Mouse (Mus musculus) forebrain, embryonic 14.5 days (tissue): ENCODE results near the gene Casp3. TPM values are rescaled to one million over a fixed set of nuclear protein-coding genes. Genes with fewer than 3 reads are reported as not detected.

Source experiments
- ATAC-seq: fragments of 200-750 bp; cut with Nextera tagmentation; 2 replicates; pipeline ENCODE4 v1.8.0; 2017; ENCODE audit warnings: mild to moderate bottlenecking, moderate library complexity
- DNase-seq: peaks from one replicate; pipeline ENCODE4 v3.0.0-alpha.2; 2015; ENCODE audit warnings: low spot score
- H3K27ac ChIP-seq: fragments of 300-500 bp; sonication (generic); 2 replicates; pipeline ENCODE4 v1.5.1; 2014; ENCODE audit warnings: low read depth, mild to moderate bottlenecking, control low read depth, low read length, moderate library complexity
- H3K27me3 ChIP-seq: fragments of 300-500 bp; sonication (generic); replicated peaks from 2 replicates; pipeline ENCODE4 v1.6.1; 2014; ENCODE audit warnings: low read length, control low read depth, mixed read lengths; ENCODE audit not compliant: control insufficient read depth, insufficient read depth
- H3K36me3 ChIP-seq: fragments of 300-500 bp; sonication (generic); 2 replicates; pipeline ENCODE4 v1.6.1; 2014; ENCODE audit warnings: low read length, control low read depth; ENCODE audit not compliant: control insufficient read depth, insufficient read depth
- H3K4me1 ChIP-seq: fragments of 300-500 bp; sonication (generic); 2 replicates; pipeline ENCODE4 v1.6.1; 2014; ENCODE audit warnings: antibody characterized with exemption, low read length, control low read depth; ENCODE audit not compliant: control insufficient read depth, insufficient read depth
- H3K4me2 ChIP-seq: fragments of 300-500 bp; sonication (generic); 2 replicates; pipeline ENCODE4 v1.6.1; 2014; ENCODE audit warnings: mild to moderate bottlenecking, control low read depth, low read length
- H3K4me3 ChIP-seq: fragments of 300-500 bp; sonication (generic); 2 replicates; pipeline ENCODE4 v1.5.1; 2014; ENCODE audit warnings: low read depth, low read length, control low read depth
- H3K9ac ChIP-seq: fragments of 300-500 bp; sonication (generic); 2 replicates; pipeline ENCODE4 v1.6.1; 2014; ENCODE audit warnings: mild to moderate bottlenecking, low read length, control low read depth, moderate library complexity
- H3K9me3 ChIP-seq: fragments of 300-500 bp; sonication (generic); replicated peaks from 2 replicates; pipeline ENCODE4 v1.6.1; 2016; ENCODE audit warnings: low read length, control low read depth, mixed read lengths; ENCODE audit not compliant: control insufficient read depth
- WGBS: fragments of 180-500 bp; shearing (Covaris S2); extraction: QIAGEN DNeasy Blood & Tissue Kit; methylation state at CpG from one replicate; pipeline ENCODE4 v1.1.7; 2014; 5-methylcytosine and 5-hydroxymethylcytosine counted together
- polyA plus RNA-seq: library from polyadenylated mRNA; unstranded; fragments of >200 nt; fragmentation: Nextera tagmentation; extraction: Ambion mirVana; gene quantifications from 2 replicates; pipeline ENCODE4 v1.2.1, GENCODE M21; 2014

Casp3 gene
- polyA plus RNA-seq, 1 experiment from 2014 or later = 227 TPM

- no peak overlapping the region for H3K4me2 ChIP-seq
- no peaks in the 10 kb centered on the region for H3K36me3 ChIP-seq
- ATAC-seq = no peak
- H3K27ac ChIP-seq = no peak overlapping the region
- H3K9ac ChIP-seq = no peak overlapping the region
- no peaks in the 10 kb centered on the region for H3K4me1 ChIP-seq
- no peaks in the 10 kb centered on the region for H3K27me3 ChIP-seq
- 60% methylated on average over 5 of the region's 5 CpGs for WGBS
- no peak for DNase-seq
- H3K4me3 ChIP-seq = no peak overlapping the region
- H3K9me3 ChIP-seq = no peaks in the 10 kb centered on the region
These were observed 63.7 kb downstream of the Casp3 start for GRCm38 (mm10) chr8:46680671-46681365.

- DNase-seq (peak; percentile 96), ATAC-seq (peak; percentile 100)
- Histone ChIP-seq H3K27me3 (no peaks in the 10 kb centered on the region), H3K4me1 (no peaks in the 10 kb centered on the region), H3K4me2 (peak overlapping the region; percentile 43), H3K36me3 (no peaks in the 10 kb centered on the region), H3K4me3 (peak overlapping the region; percentile 49), H3K9me3 (no peaks in the 10 kb centered on the region), H3K27ac (peak overlapping the region; percentile 76), H3K9ac (peak overlapping the region; percentile 74)
- WGBS = 0% methylated on average over 19 of the region's 19 CpGs
These were observed 69.7 kb downstream of the Casp3 start for GRCm38 (mm10) chr8:46686664-46687336.

Other genes with a start within 250 kb of the Casp3 start
- 8.8 and 10.0 TPM in 2 replicates for gene Acsl1, start 146.3 kb upstream of the Casp3 start, polyA plus RNA-seq
- 16.3 and 19.6 TPM in 2 replicates for gene Cenpu, start 65.3 kb upstream of the Casp3 start, polyA plus RNA-seq
- 6.7 and 9.4 TPM in 2 replicates for gene Primpol, start 79 bp upstream of the Casp3 start, polyA plus RNA-seq
- 6.2 and 8.4 TPM in 2 replicates for gene Irf2, start 122.4 kb downstream of the Casp3 start, polyA plus RNA-seq